Mouse (Mus musculus) hindbrain, embryonic 12.5 days (tissue): ENCODE data around the gene Slc22a12. TPM values are rescaled to one million over a fixed set of nuclear protein-coding genes. Genes with fewer than 3 reads are reported as not detected.

Experiments
- ATAC-seq: fragments of 200-750 bp; cut with Nextera tagmentation; 2 replicates; pipeline ENCODE4 v1.8.0; 2017; ENCODE audit warnings: moderate TSS enrichment; ENCODE audit not compliant: low FRiP score
- H3K27ac ChIP-seq: fragments of 300-500 bp; sonication (generic); 2 replicates; pipeline ENCODE4 v1.5.1; 2016; ENCODE audit warnings: mild to moderate bottlenecking
- H3K27me3 ChIP-seq: fragments of 300-500 bp; sonication (generic); 2 replicates; pipeline ENCODE4 v1.6.1; 2016; ENCODE audit warnings: mild to moderate bottlenecking
- H3K36me3 ChIP-seq: fragments of 300-500 bp; sonication (generic); 2 replicates; pipeline ENCODE4 v1.6.1; 2016; ENCODE audit warnings: mild to moderate bottlenecking
- H3K4me1 ChIP-seq: fragments of 300-500 bp; sonication (generic); 2 replicates; pipeline ENCODE4 v1.6.1; 2016
- H3K4me2 ChIP-seq: fragments of 300-500 bp; sonication (generic); replicated peaks from 2 replicates; pipeline ENCODE4 v1.6.1; 2016; ENCODE audit warnings: mild to moderate bottlenecking
- H3K4me3 ChIP-seq: fragments of 300-500 bp; sonication (generic); 2 replicates; pipeline ENCODE4 v1.5.1; 2016; ENCODE audit warnings: mild to moderate bottlenecking
- H3K9ac ChIP-seq: fragments of 300-500 bp; sonication (generic); 2 replicates; pipeline ENCODE4 v1.6.1; 2016; ENCODE audit warnings: mild to moderate bottlenecking, moderate library complexity
- H3K9me3 ChIP-seq: fragments of 300-500 bp; sonication (generic); replicated peaks from 2 replicates; pipeline ENCODE4 v1.6.1; 2016; ENCODE audit warnings: mild to moderate bottlenecking
- WGBS: fragments of 180-500 bp; shearing (Covaris S2); methylation state at CpG from one replicate; pipeline ENCODE4 v1.1.7; 2016; 5-methylcytosine and 5-hydroxymethylcytosine counted together
- polyA plus RNA-seq: library from polyadenylated mRNA; unstranded; fragments of >200 nt; fragmentation: Nextera tagmentation; extraction: Ambion mirVana; gene quantifications from 2 replicates; pipeline ENCODE4 v1.2.1, GENCODE M21; 2016

Gene Slc22a12
- polyA plus RNA-seq, 1 experiment from 2014 or later = not detected

DNA sequence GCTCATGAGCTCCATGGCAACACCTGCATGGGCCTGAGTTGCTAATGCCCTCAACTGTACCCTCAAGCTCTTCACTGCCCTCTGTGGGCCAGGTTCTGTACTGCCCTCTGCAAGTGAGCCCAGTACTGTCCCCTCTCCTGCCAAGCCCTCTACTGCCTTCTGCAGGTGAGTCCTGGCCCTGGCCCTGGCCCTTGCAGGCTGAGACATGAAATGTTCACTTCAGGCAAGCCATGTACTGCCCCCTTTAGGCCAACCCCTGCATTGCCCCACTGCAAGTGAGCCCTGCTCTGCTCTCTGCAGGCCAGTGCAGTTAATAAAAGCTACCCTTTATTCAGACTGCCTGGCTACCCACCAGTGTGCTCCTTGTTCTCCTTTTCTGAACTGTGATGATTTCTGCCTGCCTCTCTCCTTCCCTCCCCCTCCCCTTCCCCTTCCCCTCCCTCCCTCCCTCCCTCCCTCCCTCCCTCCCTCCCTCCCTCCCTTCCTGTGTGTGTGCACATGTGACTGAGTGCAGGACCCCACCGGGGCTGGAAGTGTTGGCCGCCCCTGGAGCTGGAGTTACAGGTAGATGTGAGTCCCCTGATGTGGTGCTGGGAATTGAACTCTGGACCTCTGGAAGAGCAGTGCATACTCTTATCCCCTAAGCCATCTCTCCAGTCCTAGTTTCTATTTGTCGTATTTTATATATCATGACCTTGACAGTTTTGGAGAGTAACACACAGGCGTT is 9.6 kb upstream of the Slc22a12 start:
- Histone ChIP-seq H3K4me2 (no peak overlapping the region), H3K27ac (no peak overlapping the region), H3K27me3 (no peaks in the 10 kb centered on the region; the same call in 1 of the 2 replicates), H3K4me1 (peaks cover 3% of the 10 kb centered on the region; the same call in 1 of the 2 replicates), H3K4me3 (no peak overlapping the region), H3K36me3 (no peaks in the 10 kb centered on the region), H3K9ac (no peak overlapping the region), H3K9me3 (no peaks in the 10 kb centered on the region)
- no peak for ATAC-seq
- WGBS = 93% methylated on average over 4 of the region's 4 CpGs

- peaks cover 3% of the 10 kb centered on the region; the same call in 1 of the 2 replicates for H3K4me1 ChIP-seq
- no peaks in the 10 kb centered on the region for H3K9me3 ChIP-seq
- no peak overlapping the region for H3K4me2 ChIP-seq
- no peaks in the 10 kb centered on the region for H3K36me3 ChIP-seq
- H3K4me3 ChIP-seq = no peak overlapping the region
- 77% methylated on average over 4 of the region's 4 CpGs for WGBS
- ATAC-seq = no peak
- no peaks in the 10 kb centered on the region; the same call in 1 of the 2 replicates for H3K27me3 ChIP-seq
- H3K9ac ChIP-seq = no peak overlapping the region
- H3K27ac ChIP-seq = no peak overlapping the region
These were observed 8.4 kb upstream of the Slc22a12 start for GRCm38 (mm10) chr19:6551215-6551614.

GRCm38 (mm10) chr19:6549566-6549965 is 6.7 kb upstream of the Slc22a12 start:
- H3K27me3 ChIP-seq = no peaks in the 10 kb centered on the region
- no peak overlapping the region for H3K4me3 ChIP-seq
- WGBS = 85% methylated on average over 11 of the region's 11 CpGs
- no peaks in the 10 kb centered on the region for H3K9me3 ChIP-seq
- no peak overlapping the region for H3K9ac ChIP-seq
- no peak for ATAC-seq
- no peak overlapping the region for H3K4me2 ChIP-seq
- H3K36me3 ChIP-seq = no peaks in the 10 kb centered on the region
- H3K27ac ChIP-seq = no peak overlapping the region
- peaks cover 3% of the 10 kb centered on the region; the same call in 1 of the 2 replicates for H3K4me1 ChIP-seq

DNA sequence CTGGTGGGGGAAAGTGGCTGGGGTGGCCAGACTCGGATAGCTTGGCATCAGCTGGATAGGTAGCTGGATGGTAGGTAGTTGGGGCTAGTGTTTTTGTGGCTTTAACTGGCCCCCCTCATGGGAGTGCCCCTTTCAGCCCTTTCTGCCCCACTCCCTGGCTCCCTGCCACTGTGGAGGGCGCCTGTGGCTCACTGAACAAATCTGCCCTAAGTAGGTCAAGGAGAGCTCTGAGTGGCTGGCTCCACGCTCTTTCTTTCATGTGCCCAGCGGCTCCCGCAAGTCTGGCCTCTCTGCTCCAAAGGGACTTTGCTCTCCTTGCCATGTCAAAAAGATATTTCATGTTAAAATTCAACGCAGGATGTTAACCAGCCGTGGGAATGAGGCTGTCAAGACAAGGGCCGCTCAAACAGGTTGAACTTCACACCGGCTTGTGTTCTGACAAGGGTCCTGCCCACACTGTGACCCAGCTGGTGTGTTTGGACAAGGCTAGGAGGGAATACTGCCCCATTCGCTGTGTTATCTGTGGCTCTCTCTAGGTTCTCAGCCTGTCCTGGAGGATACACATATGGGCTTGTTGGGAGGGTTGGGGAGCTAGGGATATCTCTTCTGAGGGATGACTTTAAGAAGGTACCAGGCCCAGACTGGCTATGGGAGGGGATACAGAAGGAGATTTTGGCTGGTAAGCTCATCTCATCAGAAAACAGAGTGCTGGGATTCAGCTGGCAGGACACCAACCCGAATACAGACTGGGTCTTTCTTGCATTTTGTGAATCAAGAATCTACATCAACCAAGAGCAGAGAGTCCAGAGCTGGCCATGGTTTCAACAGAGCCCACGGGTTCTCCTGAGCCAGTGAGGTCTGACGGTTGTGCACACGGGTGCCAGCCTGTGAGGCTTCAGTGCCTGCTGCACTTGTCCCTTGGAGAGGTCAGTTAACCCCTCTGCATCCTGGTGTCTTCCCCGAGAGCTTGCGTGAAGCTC is 5.9 kb upstream of the Slc22a12 start:
- no peak overlapping the region for H3K9ac ChIP-seq
- WGBS = 73% methylated on average over 16 of the region's 16 CpGs
- peaks cover 3% of the 10 kb centered on the region; the same call in 1 of the 2 replicates for H3K4me1 ChIP-seq
- ATAC-seq = no peak
- no peaks in the 10 kb centered on the region for H3K27me3 ChIP-seq
- H3K27ac ChIP-seq = no peak overlapping the region
- no peaks in the 10 kb centered on the region for H3K9me3 ChIP-seq
- no peak overlapping the region for H3K4me3 ChIP-seq
- no peak overlapping the region for H3K4me2 ChIP-seq
- no peaks in the 10 kb centered on the region for H3K36me3 ChIP-seq

GRCm38 (mm10) chr19:6547801-6548200 is 5.0 kb upstream of the Slc22a12 start:
- H3K36me3 ChIP-seq = no peaks in the 10 kb centered on the region
- ATAC-seq = no peak
- H3K9ac ChIP-seq = no peak overlapping the region
- WGBS = 90% methylated on average over 5 of the region's 5 CpGs
- no peaks in the 10 kb centered on the region for H3K9me3 ChIP-seq
- no peak overlapping the region for H3K4me3 ChIP-seq
- no peaks in the 10 kb centered on the region for H3K27me3 ChIP-seq
- H3K27ac ChIP-seq = no peak overlapping the region
- peaks cover 3% of the 10 kb centered on the region; the same call in 1 of the 2 replicates for H3K4me1 ChIP-seq
- H3K4me2 ChIP-seq = no peak overlapping the region

GRCm38 (mm10) chr19:6546096-6546495 is 3.3 kb upstream of the Slc22a12 start:
- ATAC-seq = no peak
- H3K27me3 ChIP-seq = no peaks in the 10 kb centered on the region
- H3K4me1 ChIP-seq = peaks cover 3% of the 10 kb centered on the region; the same call in 1 of the 2 replicates
- H3K27ac ChIP-seq = no peak overlapping the region
- no peak overlapping the region for H3K4me2 ChIP-seq
- 72% methylated on average over 1 of the region's 1 CpGs for WGBS
- no peak overlapping the region for H3K9ac ChIP-seq
- no peaks in the 10 kb centered on the region for H3K36me3 ChIP-seq
- no peaks in the 10 kb centered on the region for H3K9me3 ChIP-seq
- H3K4me3 ChIP-seq = no peak overlapping the region

GRCm38 (mm10) chr19:6545481-6545880 is 2.6 kb upstream of the Slc22a12 start:
- no peak overlapping the region for H3K4me2 ChIP-seq
- no peaks in the 10 kb centered on the region for H3K9me3 ChIP-seq
- no peaks in the 10 kb centered on the region for H3K36me3 ChIP-seq
- no peak for ATAC-seq
- no peaks in the 10 kb centered on the region for H3K27me3 ChIP-seq
- no peak overlapping the region for H3K4me3 ChIP-seq
- H3K4me1 ChIP-seq = peaks cover 3% of the 10 kb centered on the region; the same call in 1 of the 2 replicates
- H3K27ac ChIP-seq = no peak overlapping the region
- 93% methylated on average over 5 of the region's 5 CpGs for WGBS
- no peak overlapping the region for H3K9ac ChIP-seq

DNA sequence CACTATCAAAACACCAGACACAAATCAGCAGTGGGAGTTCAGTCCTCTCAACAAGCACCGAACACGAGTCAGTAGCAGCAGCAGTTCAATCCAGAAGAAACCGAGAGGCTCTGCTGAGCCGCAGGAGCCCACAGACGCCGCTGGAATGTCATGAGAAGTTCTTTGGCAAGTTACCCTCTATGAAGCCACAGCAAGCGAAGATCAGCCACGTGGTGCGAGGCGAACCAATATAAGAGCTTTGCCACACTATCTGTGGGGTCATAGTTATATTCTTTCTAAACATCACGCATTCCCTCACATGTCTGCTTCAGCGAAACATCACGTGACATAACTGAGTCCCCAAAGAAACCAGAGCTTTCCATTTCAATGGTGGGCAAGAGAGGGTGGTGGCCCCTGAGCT is 1.9 kb upstream of the Slc22a12 start:
- Histone ChIP-seq H3K9me3 (no peaks in the 10 kb centered on the region), H3K4me3 (no peak overlapping the region), H3K9ac (no peak overlapping the region), H3K36me3 (no peaks in the 10 kb centered on the region), H3K27me3 (no peaks in the 10 kb centered on the region), H3K27ac (no peak overlapping the region), H3K4me2 (no peak overlapping the region), H3K4me1 (peaks cover 3% of the 10 kb centered on the region; the same call in 1 of the 2 replicates)
- ATAC-seq = no peak
- WGBS = 87% methylated on average over 13 of the region's 13 CpGs

GRCm38 (mm10) chr19:6543518-6543917 is 686 bp upstream of the Slc22a12 start:
- Histone ChIP-seq H3K27me3 (no peaks in the 10 kb centered on the region), H3K27ac (no peak overlapping the region), H3K9ac (no peak overlapping the region), H3K4me1 (no peaks in the 10 kb centered on the region; the same call in 1 of the 2 replicates), H3K4me3 (no peak overlapping the region), H3K4me2 (no peak overlapping the region), H3K36me3 (no peaks in the 10 kb centered on the region), H3K9me3 (no peaks in the 10 kb centered on the region)
- 51% methylated on average over 7 of the region's 7 CpGs for WGBS
- ATAC-seq = no peak

- H3K9me3 ChIP-seq = no peaks in the 10 kb centered on the region
- no peak for ATAC-seq
- H3K27me3 ChIP-seq = no peaks in the 10 kb centered on the region
- no peaks in the 10 kb centered on the region for H3K36me3 ChIP-seq
- no peak overlapping the region for H3K9ac ChIP-seq
- H3K4me2 ChIP-seq = no peak overlapping the region
- H3K27ac ChIP-seq = no peak overlapping the region
- H3K4me3 ChIP-seq = no peak overlapping the region
- H3K4me1 ChIP-seq = no peaks in the 10 kb centered on the region
- WGBS = 92% methylated on average over 6 of the region's 6 CpGs
These were observed 177 bp upstream of the Slc22a12 start for GRCm38 (mm10) chr19:6543035-6543383.

GRCm38 (mm10) chr19:6541521-6541920 is 1.3 kb downstream of the Slc22a12 start:
- WGBS = 84% methylated on average over 7 of the region's 7 CpGs
- no peaks in the 10 kb centered on the region for H3K4me1 ChIP-seq
- no peak overlapping the region for H3K27ac ChIP-seq
- H3K9me3 ChIP-seq = no peaks in the 10 kb centered on the region
- no peak for ATAC-seq
- no peaks in the 10 kb centered on the region for H3K27me3 ChIP-seq
- no peak overlapping the region for H3K9ac ChIP-seq
- H3K4me3 ChIP-seq = no peak overlapping the region
- H3K4me2 ChIP-seq = no peak overlapping the region
- H3K36me3 ChIP-seq = no peaks in the 10 kb centered on the region

DNA sequence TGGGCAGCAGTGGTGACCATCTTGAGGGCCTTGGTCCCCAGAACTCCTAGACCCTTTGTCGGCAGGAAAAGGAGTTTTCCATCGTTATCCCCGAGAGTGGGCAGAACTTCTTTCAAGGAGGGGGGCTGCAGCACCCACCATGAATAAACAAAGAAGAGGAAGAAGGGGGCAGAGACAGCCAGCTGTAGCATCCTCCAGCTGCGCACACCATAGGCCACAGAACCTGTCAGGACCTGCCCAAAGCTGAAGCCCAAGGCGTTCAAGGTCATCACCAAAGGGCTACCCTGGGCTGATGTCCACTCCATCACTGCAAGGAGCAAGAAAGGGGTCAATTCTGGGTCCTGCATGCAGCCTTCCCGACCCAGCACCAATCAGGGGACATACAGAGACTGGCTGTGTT is 2.6 kb downstream of the Slc22a12 start:
- WGBS = 83% methylated on average over 6 of the region's 6 CpGs
- no peaks in the 10 kb centered on the region for H3K4me1 ChIP-seq

More for the DNA sequence above, 2.6 kb downstream of the Slc22a12 start:
- ATAC-seq = no peak
- Histone ChIP-seq H3K27me3 (no peaks in the 10 kb centered on the region), H3K36me3 (no peaks in the 10 kb centered on the region), H3K4me3 (no peak overlapping the region), H3K9me3 (no peaks in the 10 kb centered on the region), H3K4me2 (no peak overlapping the region), H3K9ac (no peak overlapping the region), H3K27ac (no peak overlapping the region)
